Mouse (Mus musculus) liver, embryonic 12.5 days (tissue): ENCODE measurements around the gene Slc1a7. TPM values are rescaled to one million over a fixed set of nuclear protein-coding genes. Genes with fewer than 3 reads are reported as not detected.

Experiments used
- ATAC-seq: fragments of 200-750 bp; cut with Nextera tagmentation; 2 replicates; pipeline ENCODE4 v1.8.0; 2017; ENCODE audit warnings: moderate number of reproducible peaks, mild to moderate bottlenecking, moderate library complexity
- H3K27ac ChIP-seq: fragments of 300-500 bp; sonication (generic); 2 replicates; pipeline ENCODE4 v1.5.1; 2016; ENCODE audit warnings: mild to moderate bottlenecking
- H3K27me3 ChIP-seq: fragments of 300-500 bp; sonication (generic); replicated peaks from 2 replicates; pipeline ENCODE4 v1.6.1; 2016; ENCODE audit warnings: mild to moderate bottlenecking, moderate library complexity
- H3K36me3 ChIP-seq: fragments of 300-500 bp; sonication (generic); 2 replicates; pipeline ENCODE4 v1.6.1; 2016; ENCODE audit warnings: mild to moderate bottlenecking, moderate library complexity
- H3K4me1 ChIP-seq: fragments of 300-500 bp; sonication (generic); 2 replicates; pipeline ENCODE4 v1.6.1; 2016
- H3K4me2 ChIP-seq: fragments of 300-500 bp; sonication (generic); 2 replicates; pipeline ENCODE4 v1.6.1; 2016; ENCODE audit warnings: mild to moderate bottlenecking, moderate library complexity
- H3K4me3 ChIP-seq: fragments of 300-500 bp; sonication (generic); 2 replicates; pipeline ENCODE4 v1.5.1; 2016; ENCODE audit warnings: mild to moderate bottlenecking, moderate library complexity
- H3K9ac ChIP-seq: fragments of 300-500 bp; sonication (generic); 2 replicates; pipeline ENCODE4 v1.6.1; 2016; ENCODE audit warnings: mild to moderate bottlenecking, moderate library complexity
- H3K9me3 ChIP-seq: fragments of 300-500 bp; sonication (generic); replicated peaks from 2 replicates; pipeline ENCODE4 v1.6.1; 2016; ENCODE audit warnings: mild to moderate bottlenecking, moderate library complexity
- WGBS: fragments of 180-500 bp; shearing (Covaris S2); methylation state at CpG from one replicate; pipeline ENCODE4 v1.1.7; 2016; ENCODE audit not compliant: insufficient replicate concordance; 5-methylcytosine and 5-hydroxymethylcytosine counted together
- polyA plus RNA-seq: library from polyadenylated mRNA; unstranded; fragments of >200 nt; fragmentation: Nextera tagmentation; extraction: Ambion mirVana; gene quantifications from 2 replicates; pipeline ENCODE4 v1.2.1, GENCODE M21; 2016

Gene Slc1a7
- polyA plus RNA-seq, 1 experiment from 2014 or later: not detected

DNA sequence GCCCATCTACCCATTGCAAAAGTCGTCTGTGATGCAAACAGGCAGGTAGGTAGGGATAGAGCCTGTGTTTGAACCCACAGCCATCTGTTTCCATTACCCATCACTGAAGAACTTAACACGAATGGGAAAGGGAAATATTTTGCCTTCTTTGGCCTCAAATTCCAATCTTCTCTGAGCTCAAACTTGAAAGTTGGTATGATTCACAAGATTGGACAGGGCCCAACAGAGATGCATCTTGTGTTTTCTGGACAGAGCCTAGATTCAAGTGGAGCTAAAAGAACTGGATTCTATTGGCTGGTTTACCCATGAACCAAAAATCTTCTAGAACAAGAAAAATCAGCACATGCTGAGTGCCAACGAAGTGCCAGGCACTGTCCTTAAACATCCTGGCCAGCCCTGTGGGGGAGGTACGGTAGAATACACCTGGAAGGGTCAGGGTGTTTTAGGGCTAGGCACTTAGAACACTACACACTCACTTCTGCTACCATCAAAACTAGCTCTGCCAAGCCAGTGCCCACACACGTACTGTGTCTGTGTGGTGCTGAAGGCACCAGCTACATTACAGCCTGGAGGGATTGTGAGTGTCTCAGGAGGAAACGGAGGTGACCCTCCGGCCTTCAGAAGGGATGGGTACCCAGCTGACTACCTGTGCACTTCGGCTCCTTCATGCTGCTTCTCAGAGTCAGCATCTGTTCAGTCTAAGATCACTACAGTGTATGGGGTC, 65.1 kb downstream of the Slc1a7 start:
- Histone ChIP-seq H3K36me3 (no peaks in the 10 kb centered on the region), H3K4me3 (no peak overlapping the region), H3K27me3 (peaks cover 74% of the 10 kb centered on the region), H3K9me3 (no peaks in the 10 kb centered on the region), H3K27ac (no peak overlapping the region), H3K4me1 (peaks cover 14% of the 10 kb centered on the region), H3K4me2 (no peak overlapping the region), H3K9ac (no peak overlapping the region)
- 64% methylated on average over 8 of the region's 8 CpGs for WGBS
- ATAC-seq: no peak

DNA sequence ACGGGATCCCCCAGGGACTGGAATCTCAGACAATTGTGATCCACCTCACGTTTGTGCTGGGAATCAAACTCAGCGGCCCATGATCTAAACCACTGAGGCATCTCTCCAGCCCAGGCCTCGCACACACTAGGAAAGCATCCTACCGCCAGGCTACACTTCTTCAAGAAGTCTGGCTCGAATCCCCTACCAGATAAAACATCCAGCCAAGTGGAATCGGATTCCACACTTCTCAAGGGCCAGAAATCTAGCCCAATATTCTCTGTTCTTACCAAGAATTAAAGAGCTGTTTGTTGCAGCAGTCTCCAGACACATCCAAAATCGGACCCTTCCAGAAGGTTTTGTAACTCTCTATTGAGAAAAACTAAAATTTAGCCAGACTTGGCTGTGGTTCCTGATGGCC, 68.9 kb downstream of the Slc1a7 start:
- Histone ChIP-seq H3K36me3 (0 out of 2 replicates have a peak, but pooled peaks cover 3% of the 10 kb centered on the region), H3K4me2 (no peak overlapping the region), H3K9me3 (no peaks in the 10 kb centered on the region), H3K27ac (no peak overlapping the region), H3K4me3 (no peak overlapping the region), H3K9ac (no peak overlapping the region), H3K27me3 (peaks cover 35% of the 10 kb centered on the region), H3K4me1 (peaks cover 2% of the 10 kb centered on the region; the same call in 1 of the 2 replicates)
- ATAC-seq: no peak
- 76% methylated on average over 8 of the region's 8 CpGs for WGBS

GRCm38 (mm10) chr4:108045136-108046107, 77.3 kb downstream of the Slc1a7 start:
- no peaks in the 10 kb centered on the region for H3K9me3 ChIP-seq
- H3K27ac ChIP-seq: no peak overlapping the region
- no peak overlapping the region for H3K4me2 ChIP-seq
- no peaks in the 10 kb centered on the region for H3K27me3 ChIP-seq
- no peak for ATAC-seq
- peaks cover 10% of the 10 kb centered on the region for H3K4me1 ChIP-seq
- H3K4me3 ChIP-seq: no peak overlapping the region
- H3K9ac ChIP-seq: no peak overlapping the region
- 81% methylated on average over 19 of the region's 19 CpGs for WGBS
- peaks cover 69% of the 10 kb centered on the region for H3K36me3 ChIP-seq

- H3K27me3 ChIP-seq: no peaks in the 10 kb centered on the region
- H3K4me1 ChIP-seq: peaks cover 10% of the 10 kb centered on the region
- no peak overlapping the region for H3K27ac ChIP-seq
- H3K4me2 ChIP-seq: no peak overlapping the region
- H3K36me3 ChIP-seq: peaks cover 76% of the 10 kb centered on the region
- no peak overlapping the region for H3K9ac ChIP-seq
- ATAC-seq: no peak
- no peak overlapping the region for H3K4me3 ChIP-seq
- no peaks in the 10 kb centered on the region for H3K9me3 ChIP-seq
- WGBS: 84% methylated on average over 8 of the region's 8 CpGs
These were observed 78.0 kb downstream of the Slc1a7 start for GRCm38 (mm10) chr4:108046136-108046535.

- Histone ChIP-seq H3K9me3 (no peaks in the 10 kb centered on the region), H3K36me3 (peaks cover 93% of the 10 kb centered on the region)
- WGBS: 80% methylated on average over 10 of the region's 10 CpGs
These were observed 83.6 kb downstream of the Slc1a7 start for GRCm38 (mm10) chr4:108051687-108052274.

GRCm38 (mm10) chr4:108052673-108053072, 84.5 kb downstream of the Slc1a7 start:
- H3K36me3 ChIP-seq: peaks cover 85% of the 10 kb centered on the region
- no peak overlapping the region for H3K9ac ChIP-seq
- H3K4me2 ChIP-seq: no peak overlapping the region
- no peaks in the 10 kb centered on the region for H3K27me3 ChIP-seq
- peaks cover 15% of the 10 kb centered on the region for H3K4me1 ChIP-seq
- no peaks in the 10 kb centered on the region for H3K9me3 ChIP-seq
- no peak overlapping the region for H3K27ac ChIP-seq
- ATAC-seq: no peak; the same call in 1 of the 2 replicates
- WGBS: 71% methylated on average over 8 of the region's 8 CpGs
- H3K4me3 ChIP-seq: no peak overlapping the region

More at GRCm38 (mm10) chr4:108051687-108052274, 83.6 kb downstream of the Slc1a7 start:
- no peak for ATAC-seq
- no peaks in the 10 kb centered on the region for H3K27me3 ChIP-seq
- H3K4me2 ChIP-seq: no peak overlapping the region
- no peak overlapping the region for H3K9ac ChIP-seq
- H3K4me1 ChIP-seq: peaks cover 21% of the 10 kb centered on the region
- H3K4me3 ChIP-seq: no peak overlapping the region
- no peak overlapping the region for H3K27ac ChIP-seq

GRCm38 (mm10) chr4:108055873-108056272, 87.7 kb downstream of the Slc1a7 start:
- H3K36me3 ChIP-seq: peaks cover 87% of the 10 kb centered on the region

DNA sequence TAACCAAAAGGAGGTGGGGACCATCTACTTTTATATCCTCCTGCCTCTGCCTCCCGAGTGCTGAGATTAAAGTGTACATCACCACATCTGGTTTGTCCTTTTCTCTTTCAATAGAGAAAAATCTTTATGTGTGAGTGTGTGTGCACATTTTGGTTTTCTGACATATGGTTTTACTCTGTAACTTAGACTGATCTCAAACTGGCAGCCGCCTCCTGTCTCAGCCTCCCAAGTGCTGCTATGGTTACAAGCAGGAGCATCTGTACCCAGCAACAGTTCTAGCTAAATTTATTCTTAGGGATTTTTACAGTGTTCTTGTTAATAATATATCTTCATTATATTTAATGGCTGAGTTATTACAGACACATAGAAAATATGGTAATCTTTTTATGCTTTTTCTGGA, 89.1 kb downstream of the Slc1a7 start:
- H3K27me3 ChIP-seq: no peaks in the 10 kb centered on the region
- H3K4me3 ChIP-seq: no peak overlapping the region
- no peak overlapping the region for H3K27ac ChIP-seq
- H3K4me2 ChIP-seq: no peak overlapping the region
- WGBS: 76% methylated on average over 2 of the region's 2 CpGs
- peaks cover 84% of the 10 kb centered on the region for H3K36me3 ChIP-seq
- 0 out of 2 replicates have a peak, but pooled peaks cover under 1% of the 10 kb centered on the region for H3K9me3 ChIP-seq
- no peak for ATAC-seq
- H3K9ac ChIP-seq: no peak overlapping the region
- H3K4me1 ChIP-seq: peaks cover 10% of the 10 kb centered on the region

More at GRCm38 (mm10) chr4:108055873-108056272, 87.7 kb downstream of the Slc1a7 start:
- Histone ChIP-seq H3K27me3 (no peaks in the 10 kb centered on the region), H3K27ac (no peak overlapping the region), H3K4me3 (no peak overlapping the region), H3K9me3 (no peaks in the 10 kb centered on the region), H3K4me1 (peaks cover 10% of the 10 kb centered on the region), H3K4me2 (no peak overlapping the region), H3K9ac (no peak overlapping the region)
- no peak for ATAC-seq
- 83% methylated on average over 10 of the region's 10 CpGs for WGBS

- H3K27ac ChIP-seq: no peak overlapping the region
- H3K9me3 ChIP-seq: 0 out of 2 replicates have a peak, but pooled peaks cover 4% of the 10 kb centered on the region
- H3K9ac ChIP-seq: no peak overlapping the region
- peaks cover under 1% of the 10 kb centered on the region for H3K4me1 ChIP-seq
- H3K4me2 ChIP-seq: no peak overlapping the region
- no peaks in the 10 kb centered on the region for H3K27me3 ChIP-seq
- no peak for ATAC-seq
- H3K4me3 ChIP-seq: no peak overlapping the region
- WGBS: 63% methylated on average over 10 of the region's 10 CpGs
- H3K36me3 ChIP-seq: peaks cover 84% of the 10 kb centered on the region
These were observed 90.0 kb downstream of the Slc1a7 start for GRCm38 (mm10) chr4:108058166-108058565.

DNA sequence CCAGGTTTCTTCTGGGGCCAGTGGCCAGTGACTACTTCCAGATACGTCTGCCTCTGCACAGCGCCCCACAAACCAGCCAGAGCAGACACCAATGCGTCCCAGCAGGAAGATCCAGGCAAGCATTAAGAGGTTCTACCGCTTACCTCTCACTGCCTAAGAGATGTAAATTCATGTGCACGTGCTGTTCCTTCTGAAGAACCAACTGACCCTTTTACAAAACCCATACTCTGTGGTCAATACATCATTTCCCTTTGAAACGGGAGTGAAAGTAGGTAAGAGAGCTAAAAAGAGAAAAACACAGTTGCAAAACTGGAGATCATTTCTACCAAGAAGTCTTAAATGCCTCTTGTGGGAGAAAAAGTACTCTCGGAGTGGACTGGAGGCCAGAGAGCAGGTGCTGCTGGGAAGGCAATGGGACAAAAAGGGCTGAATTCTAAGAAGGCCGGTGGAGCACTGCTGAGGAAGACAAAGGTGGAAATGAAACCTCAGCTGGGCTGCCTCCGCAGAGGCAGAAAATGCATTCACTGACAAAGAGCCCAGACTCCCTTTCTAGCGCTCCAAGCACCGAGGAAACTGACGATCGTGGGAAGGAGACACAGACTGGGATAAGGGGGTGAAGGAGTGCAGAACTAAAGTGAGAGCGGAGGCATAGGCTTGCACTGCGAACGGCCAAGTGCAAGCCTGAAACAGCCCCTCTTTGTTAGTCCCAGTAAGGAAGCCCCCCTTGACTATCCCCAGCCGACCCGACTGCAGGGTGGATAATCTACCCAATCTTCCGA, 91.7 kb downstream of the Slc1a7 start:
- H3K36me3 ChIP-seq: peaks cover 77% of the 10 kb centered on the region
- 83% methylated on average over 19 of the region's 19 CpGs for WGBS
- no peaks in the 10 kb centered on the region for H3K27me3 ChIP-seq
- H3K9ac ChIP-seq: no peak overlapping the region
- ATAC-seq: no peak
- 0 out of 2 replicates have a peak, but pooled peaks cover 4% of the 10 kb centered on the region for H3K9me3 ChIP-seq
- no peak overlapping the region for H3K27ac ChIP-seq
- H3K4me2 ChIP-seq: no peak overlapping the region
- no peak overlapping the region for H3K4me3 ChIP-seq
- 0 out of 2 replicates have a peak, but pooled peaks cover 5% of the 10 kb centered on the region for H3K4me1 ChIP-seq

DNA sequence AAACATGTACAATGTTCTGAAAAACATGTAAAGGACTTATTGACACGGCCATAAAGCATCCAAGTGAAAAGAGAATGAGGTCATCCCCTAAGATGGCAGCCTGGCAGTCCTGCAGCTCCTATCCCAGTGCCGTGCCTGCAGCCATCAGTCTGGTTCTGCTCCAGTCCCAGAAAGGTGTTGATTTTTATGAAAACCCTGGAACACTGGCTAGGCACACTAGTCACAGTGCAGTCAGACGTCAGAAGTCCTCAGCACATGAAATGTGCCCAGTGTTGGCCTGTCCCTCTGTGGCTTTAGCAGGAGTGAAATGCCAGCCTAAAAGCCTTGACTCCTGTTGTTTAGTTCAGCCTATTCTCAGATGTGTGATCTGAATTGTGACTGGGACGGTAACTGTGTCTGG, 92.6 kb downstream of the Slc1a7 start:
- Histone ChIP-seq H3K4me2 (no peak overlapping the region), H3K9ac (no peak overlapping the region), H3K27ac (no peak overlapping the region), H3K9me3 (0 out of 2 replicates have a peak, but pooled peaks cover 4% of the 10 kb centered on the region), H3K4me3 (no peak overlapping the region), H3K36me3 (peaks cover 74% of the 10 kb centered on the region), H3K4me1 (peaks cover 14% of the 10 kb centered on the region; the same call in 1 of the 2 replicates), H3K27me3 (no peaks in the 10 kb centered on the region)
- WGBS: 84% methylated on average over 4 of the region's 4 CpGs
- no peak for ATAC-seq
